Mouse (Mus musculus): ENCODE results near the gene Pgm5. TPM values are rescaled to one million over a fixed set of nuclear protein-coding genes. Genes with fewer than 3 reads are reported as not detected.

Pgm5 gene
- total RNA-seq, 2 experiments from 2014 or later = 4.4 TPM

- Histone ChIP-seq H3K4me3 (no peak overlapping the region), H3K27ac (no peak overlapping the region)
- DNase-seq (ENCODE audit: low spot score in 2 of 2) = no peak
- no peak for TF ChIP-seq CTCF (conservative IDR thresholded peaks at IDR 0.05)
These were observed 75.8 kb downstream of the Pgm5 start for GRCm38 (mm10) chr19:24785898-24786297.

- Histone ChIP-seq H3K4me3 (no peak overlapping the region), H3K27ac (no peak overlapping the region)
- no peak for TF ChIP-seq CTCF (conservative IDR thresholded peaks at IDR 0.05)
- no peak for DNase-seq (ENCODE audit: low spot score in 2 of 2)
These were observed 76.5 kb downstream of the Pgm5 start for GRCm38 (mm10) chr19:24785056-24785675.

- Histone ChIP-seq H3K4me3 (no peak overlapping the region), H3K27ac (no peak overlapping the region)
- peak; percentile 8 to 11 for DNase-seq (ENCODE audit: low spot score in 2 of 2)
- TF ChIP-seq CTCF (conservative IDR thresholded peaks at IDR 0.05) = no peak
These were observed 77.9 kb downstream of the Pgm5 start for GRCm38 (mm10) chr19:24783736-24784135.

- H3K27ac ChIP-seq = no peak overlapping the region
- no peak overlapping the region for H3K4me3 ChIP-seq
- no peak for DNase-seq (ENCODE audit: low spot score in 2 of 2)
- TF ChIP-seq CTCF (conservative IDR thresholded peaks at IDR 0.05) = no peak
These were observed 81.7 kb downstream of the Pgm5 start for GRCm38 (mm10) chr19:24779996-24780395.

- Histone ChIP-seq H3K4me3 (no peak overlapping the region), H3K27ac (no peak overlapping the region)
- no peak for DNase-seq (ENCODE audit: low spot score in 2 of 2)
- TF ChIP-seq CTCF (conservative IDR thresholded peaks at IDR 0.05) = no peak
These were observed 91.3 kb downstream of the Pgm5 start for GRCm38 (mm10) chr19:24770345-24770744.

- Histone ChIP-seq H3K27ac (no peak overlapping the region), H3K4me3 (no peak overlapping the region)
- no peak for DNase-seq (ENCODE audit: low spot score in 2 of 2)
- TF ChIP-seq CTCF (conservative IDR thresholded peaks at IDR 0.05) = no peak
These were observed 94.3 kb downstream of the Pgm5 start for GRCm38 (mm10) chr19:24767401-24767800.

- no peak overlapping the region for H3K27ac ChIP-seq
- no peak for DNase-seq (ENCODE audit: low spot score in 2 of 2)
- no peak for TF ChIP-seq CTCF (conservative IDR thresholded peaks at IDR 0.05)
- no peak overlapping the region for H3K4me3 ChIP-seq
These were observed 99.0 kb downstream of the Pgm5 start for GRCm38 (mm10) chr19:24762473-24763149.

- TF ChIP-seq CTCF (conservative IDR thresholded peaks at IDR 0.05) = no peak
- H3K27ac ChIP-seq = no peak overlapping the region
- DNase-seq (ENCODE audit: low spot score in 2 of 2) = no peak
- H3K4me3 ChIP-seq = no peak overlapping the region
These were observed 105.0 kb downstream of the Pgm5 start for GRCm38 (mm10) chr19:24756627-24757026.

GRCm38 (mm10) chr19:24754440-24754785, 107.2 kb downstream of the Pgm5 start:
- Histone ChIP-seq H3K4me3 (no peak overlapping the region), H3K27ac (no peak overlapping the region)
- no peak for TF ChIP-seq CTCF (conservative IDR thresholded peaks at IDR 0.05)
- DNase-seq (ENCODE audit: low spot score in 2 of 2) = no peak

- TF ChIP-seq CTCF (conservative IDR thresholded peaks at IDR 0.05) = no peak
- H3K27ac ChIP-seq = no peak overlapping the region
- DNase-seq (ENCODE audit: low spot score in 2 of 2) = peak; percentile 32 to 55
- no peak overlapping the region for H3K4me3 ChIP-seq
These were observed 107.8 kb downstream of the Pgm5 start for GRCm38 (mm10) chr19:24753617-24754439.

- TF ChIP-seq CTCF (conservative IDR thresholded peaks at IDR 0.05) = no peak
- Histone ChIP-seq H3K4me3 (no peak overlapping the region), H3K27ac (no peak overlapping the region)
- DNase-seq (ENCODE audit: low spot score in 2 of 2) = no peak
These were observed 108.6 kb downstream of the Pgm5 start for GRCm38 (mm10) chr19:24752873-24753538.

GRCm38 (mm10) chr19:24746266-24746875, 115.3 kb downstream of the Pgm5 start:
- DNase-seq (ENCODE audit: low spot score in 2 of 2) = no peak
- TF ChIP-seq CTCF (conservative IDR thresholded peaks at IDR 0.05) = no peak
- Histone ChIP-seq H3K4me3 (no peak overlapping the region), H3K27ac (no peak overlapping the region)

All from layer of hippocampus, adult 2 months (tissue).